Mouse (Mus musculus): ENCODE data around the gene Amn. TPM values are rescaled to one million over a fixed set of nuclear protein-coding genes. Genes with fewer than 3 reads are reported as not detected.
A peak's percentile ranks its signal among the peaks of the same experiment; 100 is the strongest.

Gene Amn
- polyA plus RNA-seq, 1 experiment from 2014 or later: 8.2 TPM

GRCm38 (mm10) chr12:111274447-111275149 is 3.7 kb downstream of the Amn start:
- Histone ChIP-seq H3K4me1 (replicated peaks; ENCODE audit: control insufficient read depth, insufficient read depth, low read length) (peaks cover 22% of the 10 kb centered on the region), H3K9ac (replicated peaks; ENCODE audit: low read depth, low read length) (peak overlapping the region; percentile 42), H3K9me3 (ENCODE audit: control insufficient read depth, low read length) (peaks cover 9% of the 10 kb centered on the region), H3K27ac (ENCODE audit: low read length) (no peak overlapping the region), H3K4me2 (ENCODE audit: low read length) (peak overlapping the region; percentile 83), H3K27me3 (replicated peaks; ENCODE audit: control insufficient read depth, insufficient read depth, low read length) (peaks cover 76% of the 10 kb centered on the region), H3K4me3 (replicated peaks; ENCODE audit: low read length) (peak overlapping the region; percentile 49), H3K36me3 (ENCODE audit: control insufficient read depth, insufficient read depth) (no peaks in the 10 kb centered on the region)
- WGBS: 4% methylated on average over 80 of the region's 80 CpGs
- peak; percentile 34; the same call in 1 of the 2 replicates for ATAC-seq

GRCm38 (mm10) chr12:111275150-111275841 is 4.4 kb downstream of the Amn start:
- ATAC-seq: no peak
- H3K4me1 ChIP-seq (replicated peaks; ENCODE audit: control insufficient read depth, insufficient read depth, low read length): peaks cover 22% of the 10 kb centered on the region
- peak overlapping the region; percentile 42 for H3K9ac ChIP-seq (replicated peaks; ENCODE audit: low read depth, low read length)
- peaks cover 69% of the 10 kb centered on the region for H3K27me3 ChIP-seq (replicated peaks; ENCODE audit: control insufficient read depth, insufficient read depth, low read length)
- H3K9me3 ChIP-seq (ENCODE audit: control insufficient read depth, low read length): peaks cover 9% of the 10 kb centered on the region
- peak overlapping the region; percentile 83 for H3K4me2 ChIP-seq (ENCODE audit: low read length)
- under 1% methylated on average over 57 of the region's 58 CpGs for WGBS
- H3K4me3 ChIP-seq (replicated peaks; ENCODE audit: low read length): peak overlapping the region; percentile 49
- no peak overlapping the region for H3K27ac ChIP-seq (ENCODE audit: low read length)
- H3K36me3 ChIP-seq (ENCODE audit: control insufficient read depth, insufficient read depth): no peaks in the 10 kb centered on the region

GRCm38 (mm10) chr12:111276371-111276770 is 5.5 kb downstream of the Amn start:
- Histone ChIP-seq H3K9ac (replicated peaks; ENCODE audit: low read depth, low read length) (no peak overlapping the region), H3K4me3 (replicated peaks; ENCODE audit: low read length) (no peak overlapping the region), H3K36me3 (ENCODE audit: control insufficient read depth, insufficient read depth) (no peaks in the 10 kb centered on the region), H3K4me1 (replicated peaks; ENCODE audit: control insufficient read depth, insufficient read depth, low read length) (peaks cover 22% of the 10 kb centered on the region), H3K27ac (ENCODE audit: low read length) (no peak overlapping the region), H3K4me2 (ENCODE audit: low read length) (no peak overlapping the region), H3K9me3 (ENCODE audit: control insufficient read depth, low read length) (peaks cover 9% of the 10 kb centered on the region), H3K27me3 (replicated peaks; ENCODE audit: control insufficient read depth, insufficient read depth, low read length) (peaks cover 59% of the 10 kb centered on the region)
- 59% methylated on average over 6 of the region's 6 CpGs for WGBS
- no peak for ATAC-seq

GRCm38 (mm10) chr12:111283573-111283972 is 12.7 kb downstream of the Amn start:
- H3K4me1 ChIP-seq (replicated peaks; ENCODE audit: control insufficient read depth, insufficient read depth, low read length): no peaks in the 10 kb centered on the region
- WGBS: 60% methylated on average over 4 of the region's 4 CpGs
- H3K36me3 ChIP-seq (ENCODE audit: control insufficient read depth, insufficient read depth): no peaks in the 10 kb centered on the region
- peaks cover 6% of the 10 kb centered on the region for H3K9me3 ChIP-seq (ENCODE audit: control insufficient read depth, low read length)
- H3K27ac ChIP-seq (ENCODE audit: low read length): no peak overlapping the region
- H3K9ac ChIP-seq (replicated peaks; ENCODE audit: low read depth, low read length): no peak overlapping the region
- no peaks in the 10 kb centered on the region for H3K27me3 ChIP-seq (replicated peaks; ENCODE audit: control insufficient read depth, insufficient read depth, low read length)
- no peak for ATAC-seq
- no peak overlapping the region for H3K4me2 ChIP-seq (ENCODE audit: low read length)
- no peak overlapping the region for H3K4me3 ChIP-seq (replicated peaks; ENCODE audit: low read length)

GRCm38 (mm10) chr12:111284532-111284931 is 13.6 kb downstream of the Amn start:
- no peak for ATAC-seq
- Histone ChIP-seq H3K4me3 (replicated peaks; ENCODE audit: low read length) (no peak overlapping the region), H3K4me2 (ENCODE audit: low read length) (peak overlapping the region; percentile 13; the same call in 1 of the 2 replicates), H3K4me1 (replicated peaks; ENCODE audit: control insufficient read depth, insufficient read depth, low read length) (no peaks in the 10 kb centered on the region), H3K9ac (replicated peaks; ENCODE audit: low read depth, low read length) (no peak overlapping the region), H3K27me3 (replicated peaks; ENCODE audit: control insufficient read depth, insufficient read depth, low read length) (no peaks in the 10 kb centered on the region), H3K36me3 (ENCODE audit: control insufficient read depth, insufficient read depth) (no peaks in the 10 kb centered on the region), H3K9me3 (ENCODE audit: control insufficient read depth, low read length) (no peaks in the 10 kb centered on the region), H3K27ac (ENCODE audit: low read length) (no peak overlapping the region)
- WGBS: 29% methylated on average over 10 of the region's 10 CpGs

- H3K9ac ChIP-seq (replicated peaks; ENCODE audit: low read depth, low read length): no peak overlapping the region
Observed at GRCm38 (mm10) chr12:111293025-111293424, 22.1 kb downstream of the Amn start.

GRCm38 (mm10) chr12:111301322-111302017 is 30.6 kb downstream of the Amn start:
- Histone ChIP-seq H3K36me3 (ENCODE audit: control insufficient read depth, insufficient read depth) (peaks cover 44% of the 10 kb centered on the region), H3K4me1 (replicated peaks; ENCODE audit: control insufficient read depth, insufficient read depth, low read length) (no peaks in the 10 kb centered on the region), H3K27ac (ENCODE audit: low read length) (no peak overlapping the region), H3K9ac (replicated peaks; ENCODE audit: low read depth, low read length) (no peak overlapping the region), H3K4me3 (replicated peaks; ENCODE audit: low read length) (no peak overlapping the region), H3K9me3 (ENCODE audit: control insufficient read depth, low read length) (no peaks in the 10 kb centered on the region), H3K27me3 (replicated peaks; ENCODE audit: control insufficient read depth, insufficient read depth, low read length) (no peaks in the 10 kb centered on the region), H3K4me2 (ENCODE audit: low read length) (no peak overlapping the region)
- WGBS: 94% methylated on average over 27 of the region's 27 CpGs
- ATAC-seq: no peak

More at GRCm38 (mm10) chr12:111293025-111293424, 22.1 kb downstream of the Amn start:
- ATAC-seq: no peak
- 90% methylated on average over 12 of the region's 12 CpGs for WGBS
- no peaks in the 10 kb centered on the region for H3K27me3 ChIP-seq (replicated peaks; ENCODE audit: control insufficient read depth, insufficient read depth, low read length)
- H3K9me3 ChIP-seq (ENCODE audit: control insufficient read depth, low read length): no peaks in the 10 kb centered on the region
- peaks cover 32% of the 10 kb centered on the region for H3K36me3 ChIP-seq (ENCODE audit: control insufficient read depth, insufficient read depth)
- no peak overlapping the region for H3K4me3 ChIP-seq (replicated peaks; ENCODE audit: low read length)
- H3K4me2 ChIP-seq (ENCODE audit: low read length): no peak overlapping the region
- no peaks in the 10 kb centered on the region for H3K4me1 ChIP-seq (replicated peaks; ENCODE audit: control insufficient read depth, insufficient read depth, low read length)
- H3K27ac ChIP-seq (ENCODE audit: low read length): no peak overlapping the region

GRCm38 (mm10) chr12:111302018-111302345 is 31.1 kb downstream of the Amn start:
- WGBS: 95% methylated on average over 14 of the region's 14 CpGs
- Histone ChIP-seq H3K9ac (replicated peaks; ENCODE audit: low read depth, low read length) (no peak overlapping the region), H3K27ac (ENCODE audit: low read length) (no peak overlapping the region), H3K4me1 (replicated peaks; ENCODE audit: control insufficient read depth, insufficient read depth, low read length) (no peaks in the 10 kb centered on the region), H3K27me3 (replicated peaks; ENCODE audit: control insufficient read depth, insufficient read depth, low read length) (no peaks in the 10 kb centered on the region), H3K9me3 (ENCODE audit: control insufficient read depth, low read length) (no peaks in the 10 kb centered on the region), H3K36me3 (ENCODE audit: control insufficient read depth, insufficient read depth) (peaks cover 44% of the 10 kb centered on the region), H3K4me2 (ENCODE audit: low read length) (no peak overlapping the region), H3K4me3 (replicated peaks; ENCODE audit: low read length) (no peak overlapping the region)
- no peak for ATAC-seq

- no peak overlapping the region for H3K9ac ChIP-seq (replicated peaks; ENCODE audit: low read depth, low read length)
- no peak overlapping the region for H3K27ac ChIP-seq (ENCODE audit: low read length)
- no peak overlapping the region for H3K4me2 ChIP-seq (ENCODE audit: low read length)
- no peaks in the 10 kb centered on the region for H3K4me1 ChIP-seq (replicated peaks; ENCODE audit: control insufficient read depth, insufficient read depth, low read length)
- WGBS: 95% methylated on average over 8 of the region's 8 CpGs
- no peak for ATAC-seq
- no peaks in the 10 kb centered on the region for H3K27me3 ChIP-seq (replicated peaks; ENCODE audit: control insufficient read depth, insufficient read depth, low read length)
- H3K9me3 ChIP-seq (ENCODE audit: control insufficient read depth, low read length): no peaks in the 10 kb centered on the region
- H3K36me3 ChIP-seq (ENCODE audit: control insufficient read depth, insufficient read depth): peaks cover 43% of the 10 kb centered on the region
- H3K4me3 ChIP-seq (replicated peaks; ENCODE audit: low read length): no peak overlapping the region
Observed at GRCm38 (mm10) chr12:111303702-111304337, 32.9 kb downstream of the Amn start.
